Mouse (Mus musculus) G1E (cell line): ENCODE results near the gene Sema3b.

Source experiments
- CTCF ChIP-seq: IDR thresholded peaks from 2 replicates; pipeline ENCODE4 v1.5.1; 2012; ENCODE audit warnings: low read depth, low read length, inconsistent platforms, mixed read lengths
- GATA1 ChIP-seq: IDR thresholded peaks from 2 replicates; pipeline ENCODE4 v1.6.1; 2012; ENCODE audit warnings: borderline replicate concordance, low read length, inconsistent platforms, mixed read lengths
- POLR2AphosphoS5 ChIP-seq: IDR thresholded peaks from 2 replicates; pipeline ENCODE4 v1.6.1; 2012; ENCODE audit warnings: low read depth, low read length, inconsistent platforms; ENCODE audit not compliant: insufficient replicate concordance
- TAL1 ChIP-seq: conservative IDR thresholded peaks from 2 replicates; pipeline ENCODE4 v1.6.1; 2012; ENCODE audit warnings: low read depth, low read length, inconsistent platforms, mixed read lengths

- TF ChIP-seq CTCF (no peak), GATA1 (no peak), POLR2AphosphoS5 (no peak), TAL1 (no peak)
Measured at GRCm38 (mm10) chr9:107593101-107593976, 15.7 kb downstream of the Sema3b start.
